Mouse (Mus musculus) neural tube, embryonic 11.5 days (tissue): ENCODE results near the gene Sh3pxd2a. TPM values are rescaled to one million over a fixed set of nuclear protein-coding genes. Genes with fewer than 3 reads are reported as not detected.
A peak's percentile ranks its signal among the peaks of the same experiment; 100 is the strongest.

Source experiments
- ATAC-seq: fragments of 200-750 bp; cut with Nextera tagmentation; 2 replicates; pipeline ENCODE4 v1.8.0; 2017; ENCODE audit warnings: moderate number of reproducible peaks, mild to moderate bottlenecking, moderate TSS enrichment, moderate library complexity; ENCODE audit not compliant: insufficient read depth, low FRiP score, low TSS enrichment
- DNase-seq: peaks from one replicate; pipeline ENCODE4 v3.0.0-alpha.2; 2015; ENCODE audit warnings: low spot score
- H3K27ac ChIP-seq: fragments of 300-500 bp; sonication (generic); 2 replicates; pipeline ENCODE4 v1.5.1; 2014; ENCODE audit warnings: low read depth, mild to moderate bottlenecking, low read length
- H3K27me3 ChIP-seq: fragments of 300-500 bp; sonication (generic); 2 replicates; pipeline ENCODE4 v1.6.1; 2014; ENCODE audit warnings: mild to moderate bottlenecking, low read length, mixed read lengths; ENCODE audit not compliant: control insufficient read depth, insufficient read depth
- H3K36me3 ChIP-seq: fragments of 300-500 bp; sonication (generic); 2 replicates; pipeline ENCODE4 v1.6.1; 2014; ENCODE audit warnings: mild to moderate bottlenecking, low read length, moderate library complexity, mixed read lengths; ENCODE audit not compliant: control insufficient read depth, insufficient read depth
- H3K4me1 ChIP-seq: fragments of 300-500 bp; sonication (generic); 2 replicates; pipeline ENCODE4 v1.6.1; 2014; ENCODE audit warnings: low read length, mixed read lengths; ENCODE audit not compliant: control insufficient read depth, insufficient read depth
- H3K4me2 ChIP-seq: fragments of 300-500 bp; sonication (generic); 2 replicates; pipeline ENCODE4 v1.6.1; 2014; ENCODE audit warnings: low read depth, mild to moderate bottlenecking, moderate library complexity
- H3K4me3 ChIP-seq: fragments of 300-500 bp; sonication (generic); 2 replicates; pipeline ENCODE4 v1.5.1; 2014; ENCODE audit warnings: low read depth, low read length
- H3K9ac ChIP-seq: fragments of 300-500 bp; sonication (generic); 2 replicates; pipeline ENCODE4 v1.6.1; 2014; ENCODE audit warnings: mild to moderate bottlenecking, low read length
- H3K9me3 ChIP-seq: fragments of 300-500 bp; sonication (generic); 2 replicates; pipeline ENCODE4 v1.6.1; 2016; ENCODE audit warnings: low read length; ENCODE audit not compliant: control insufficient read depth
- WGBS: fragments of 180-500 bp; shearing (Covaris S2); extraction: QIAGEN DNeasy Blood & Tissue Kit; methylation state at CpG from one replicate; pipeline ENCODE4 v1.1.7; 2014; 5-methylcytosine and 5-hydroxymethylcytosine counted together
- polyA plus RNA-seq: library from polyadenylated mRNA; unstranded; fragments of >200 nt; fragmentation: Nextera tagmentation; extraction: Ambion mirVana; gene quantifications from 2 replicates; pipeline ENCODE4 v1.2.1, GENCODE M21; 2014

Sh3pxd2a gene
- polyA plus RNA-seq, 1 experiment from 2014 or later = 4.7 TPM

- H3K27ac ChIP-seq = no peak overlapping the region
- peaks cover under 1% of the 10 kb centered on the region; the same call in 1 of the 2 replicates for H3K4me1 ChIP-seq
- H3K36me3 ChIP-seq = no peaks in the 10 kb centered on the region
- H3K4me3 ChIP-seq = no peak overlapping the region
- H3K27me3 ChIP-seq = no peaks in the 10 kb centered on the region
- 89% methylated on average over 9 of the region's 9 CpGs for WGBS
- DNase-seq (no peak), ATAC-seq (no peak)
- no peaks in the 10 kb centered on the region for H3K9me3 ChIP-seq
- no peak overlapping the region for H3K9ac ChIP-seq
- no peak overlapping the region for H3K4me2 ChIP-seq
These were observed 33.1 kb upstream of the Sh3pxd2a start for GRCm38 (mm10) chr19:47497313-47497712.

DNA sequence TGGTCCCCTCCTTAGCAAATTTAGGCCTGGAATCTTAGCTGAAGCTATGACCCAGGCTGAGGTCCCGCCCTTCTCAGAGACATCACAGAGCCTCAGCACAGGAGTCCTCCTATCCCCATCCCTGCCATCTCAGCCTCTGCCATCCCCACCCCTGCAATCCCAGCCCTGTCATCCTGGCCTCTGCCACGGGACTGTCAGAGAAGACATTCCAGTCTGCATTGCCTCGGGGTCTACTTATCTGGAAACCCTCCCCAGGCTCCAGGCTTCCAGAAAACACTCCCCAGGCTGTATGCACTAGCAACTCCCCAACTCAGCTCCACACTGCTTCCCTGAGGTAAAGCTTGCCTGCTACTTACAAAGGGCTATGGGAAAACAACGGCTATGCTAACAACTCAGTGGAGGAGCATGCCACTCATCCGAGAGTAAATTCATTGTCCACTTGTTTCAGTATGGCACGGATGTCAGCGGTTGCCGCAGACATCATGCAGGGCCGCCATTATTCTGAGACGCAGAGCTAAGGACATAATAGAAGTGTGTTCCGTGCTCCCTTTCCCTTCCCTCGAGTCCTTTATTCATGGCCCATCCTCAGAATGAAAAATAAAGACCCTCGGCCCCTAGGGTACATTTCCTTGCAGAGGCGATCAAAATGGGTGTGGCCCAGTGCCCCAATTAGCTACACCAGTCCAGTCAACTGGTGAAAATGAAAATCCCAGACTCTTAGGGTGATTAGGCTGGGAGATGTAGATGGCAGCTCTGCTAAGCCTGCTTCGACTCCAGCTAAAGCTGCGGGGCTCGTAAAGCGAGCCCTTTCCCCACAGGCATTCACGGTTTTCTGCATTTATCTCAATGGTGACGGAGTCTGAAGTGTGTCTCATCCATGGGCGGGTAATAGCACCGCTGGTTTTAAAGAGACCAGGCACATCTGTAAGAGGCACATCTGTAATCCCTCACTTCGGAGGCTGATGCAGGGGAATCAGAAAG is 29.1 kb upstream of the Sh3pxd2a start:
- Histone ChIP-seq H3K36me3 (no peaks in the 10 kb centered on the region), H3K4me3 (no peak overlapping the region)
- 45% methylated on average over 23 of the region's 23 CpGs for WGBS

DNA sequence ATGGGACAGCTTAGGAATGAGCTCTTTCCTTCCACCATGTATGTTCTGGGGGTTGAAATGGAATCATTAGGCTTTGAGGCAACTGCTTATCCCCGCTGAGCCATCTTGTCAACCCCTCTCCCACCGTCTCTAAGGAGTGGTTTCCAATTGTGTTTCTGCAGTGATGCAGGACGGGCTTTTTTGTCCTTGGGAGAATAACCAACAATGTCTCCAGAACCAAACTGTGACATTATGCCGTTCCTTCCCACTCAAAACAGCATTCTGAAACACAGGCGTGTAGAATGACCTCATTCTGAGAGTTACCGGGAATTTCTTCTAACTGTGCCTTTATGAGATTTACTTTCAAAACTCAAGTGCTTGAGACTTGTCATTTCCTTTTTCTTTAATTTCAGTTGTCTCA is 28.2 kb upstream of the Sh3pxd2a start:
- Histone ChIP-seq H3K4me3 (no peak overlapping the region), H3K27ac (peak overlapping the region; percentile 7; the same call in 1 of the 2 replicates), H3K9me3 (no peaks in the 10 kb centered on the region), H3K36me3 (no peaks in the 10 kb centered on the region), H3K9ac (no peak overlapping the region), H3K27me3 (no peaks in the 10 kb centered on the region), H3K4me2 (no peak overlapping the region), H3K4me1 (peaks cover 7% of the 10 kb centered on the region; the same call in 1 of the 2 replicates)
- no peak for DNase-seq
- 56% methylated on average over 6 of the region's 6 CpGs for WGBS
- no peak for ATAC-seq

More for the DNA sequence above, 29.1 kb upstream of the Sh3pxd2a start:
- Histone ChIP-seq H3K4me1 (peaks cover 7% of the 10 kb centered on the region; the same call in 1 of the 2 replicates), H3K9ac (no peak overlapping the region), H3K4me2 (peak overlapping the region; percentile 24), H3K9me3 (no peaks in the 10 kb centered on the region), H3K27me3 (no peaks in the 10 kb centered on the region), H3K27ac (peak overlapping the region; percentile 7; the same call in 1 of the 2 replicates)
- DNase-seq = peak; percentile 64
- peak; percentile 71 for ATAC-seq

DNA sequence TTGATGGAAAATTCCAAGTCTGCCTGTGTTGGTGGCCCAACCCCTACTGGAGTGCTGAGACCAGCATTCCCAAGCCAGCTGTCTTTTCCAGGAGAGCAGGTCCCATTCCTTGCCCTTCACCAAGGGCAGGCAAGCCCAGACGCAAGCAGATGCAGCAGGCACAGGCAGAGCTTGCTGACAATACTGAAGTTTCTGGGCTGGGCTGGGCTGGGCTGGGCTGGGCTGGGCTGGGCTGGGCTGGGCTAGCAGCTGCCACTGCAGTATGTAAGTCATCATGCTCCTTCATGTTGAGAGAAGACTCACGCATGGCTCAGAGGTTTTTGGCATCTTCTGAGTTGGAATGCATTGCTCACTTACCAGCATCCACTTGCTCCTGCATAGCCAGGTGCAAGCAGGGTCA is 27.7 kb upstream of the Sh3pxd2a start:
- Histone ChIP-seq H3K27me3 (no peaks in the 10 kb centered on the region), H3K4me1 (peaks cover 7% of the 10 kb centered on the region; the same call in 1 of the 2 replicates), H3K4me3 (no peak overlapping the region), H3K4me2 (no peak overlapping the region), H3K27ac (no peak overlapping the region), H3K9me3 (no peaks in the 10 kb centered on the region), H3K9ac (no peak overlapping the region), H3K36me3 (no peaks in the 10 kb centered on the region)
- DNase-seq (no peak), ATAC-seq (no peak)
- WGBS = 77% methylated on average over 2 of the region's 2 CpGs

DNA sequence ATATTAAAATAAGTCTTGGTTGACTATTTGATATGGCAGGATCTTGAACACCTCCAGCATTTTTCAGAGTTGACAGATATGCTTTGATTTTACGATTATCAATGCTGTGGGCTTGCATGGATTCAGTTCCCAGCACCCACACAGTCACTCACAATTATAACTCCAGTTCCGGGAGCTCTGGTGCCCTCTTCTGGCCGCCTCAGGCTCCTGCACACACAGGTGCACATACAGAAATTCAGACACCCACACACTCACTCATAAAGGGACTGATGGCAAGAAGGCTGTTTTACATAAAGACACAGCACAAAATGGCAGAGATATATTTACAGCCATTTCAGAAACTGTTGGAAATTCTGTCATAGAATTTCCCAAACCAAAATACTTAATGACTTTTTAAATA is 25.0 kb upstream of the Sh3pxd2a start:
- ATAC-seq = no peak
- no peak overlapping the region for H3K27ac ChIP-seq
- 84% methylated on average over 3 of the region's 3 CpGs for WGBS

GRCm38 (mm10) chr19:47488250-47488649 is 24.0 kb upstream of the Sh3pxd2a start:
- H3K9me3 ChIP-seq = no peaks in the 10 kb centered on the region
- H3K4me1 ChIP-seq = peaks cover 7% of the 10 kb centered on the region; the same call in 1 of the 2 replicates
- H3K9ac ChIP-seq = no peak overlapping the region
- no peak for DNase-seq
- no peak overlapping the region for H3K4me2 ChIP-seq
- H3K27me3 ChIP-seq = no peaks in the 10 kb centered on the region
- no peak overlapping the region for H3K27ac ChIP-seq
- H3K4me3 ChIP-seq = no peak overlapping the region
- H3K36me3 ChIP-seq = no peaks in the 10 kb centered on the region
- ATAC-seq = no peak
- WGBS = 25% methylated on average over 4 of the region's 4 CpGs

More for the DNA sequence above, 25.0 kb upstream of the Sh3pxd2a start:
- H3K36me3 ChIP-seq = no peaks in the 10 kb centered on the region
- no peaks in the 10 kb centered on the region for H3K9me3 ChIP-seq
- no peak for DNase-seq
- no peaks in the 10 kb centered on the region for H3K27me3 ChIP-seq
- H3K4me2 ChIP-seq = no peak overlapping the region
- H3K4me1 ChIP-seq = peaks cover 7% of the 10 kb centered on the region; the same call in 1 of the 2 replicates
- no peak overlapping the region for H3K9ac ChIP-seq
- no peak overlapping the region for H3K4me3 ChIP-seq

DNA sequence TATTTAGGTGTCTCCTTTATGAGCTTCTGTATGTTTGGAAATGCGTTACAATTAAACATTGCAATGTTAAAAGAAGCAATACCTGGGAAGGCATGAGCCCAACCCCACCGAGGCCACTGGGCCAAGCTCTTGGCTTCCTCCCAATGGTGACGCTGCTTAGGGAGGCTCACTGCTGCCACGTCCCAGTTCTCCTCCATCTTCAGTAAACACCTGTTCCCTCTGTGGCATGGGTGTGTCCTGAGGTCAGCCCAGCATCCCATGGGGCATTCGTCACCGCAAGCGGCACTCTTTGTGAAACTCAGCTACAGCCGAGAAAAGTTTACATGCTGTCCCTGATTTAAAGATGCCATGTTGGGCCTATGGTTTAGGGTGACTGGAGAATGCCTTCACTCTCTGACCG is 23.4 kb upstream of the Sh3pxd2a start:
- WGBS = 86% methylated on average over 9 of the region's 9 CpGs

GRCm38 (mm10) chr19:47485997-47486566 is 21.9 kb upstream of the Sh3pxd2a start:
- 46% methylated on average over 9 of the region's 9 CpGs for WGBS
- H3K27ac ChIP-seq = no peak overlapping the region

More for the DNA sequence above, 23.4 kb upstream of the Sh3pxd2a start:
- peaks cover 7% of the 10 kb centered on the region; the same call in 1 of the 2 replicates for H3K4me1 ChIP-seq
- H3K27ac ChIP-seq = no peak overlapping the region
- no peak for ATAC-seq
- H3K27me3 ChIP-seq = no peaks in the 10 kb centered on the region
- no peak overlapping the region for H3K4me2 ChIP-seq
- H3K9me3 ChIP-seq = no peaks in the 10 kb centered on the region
- no peak for DNase-seq
- no peaks in the 10 kb centered on the region for H3K36me3 ChIP-seq
- H3K4me3 ChIP-seq = no peak overlapping the region
- no peak overlapping the region for H3K9ac ChIP-seq

More at GRCm38 (mm10) chr19:47485997-47486566, 21.9 kb upstream of the Sh3pxd2a start:
- Histone ChIP-seq H3K36me3 (no peaks in the 10 kb centered on the region), H3K4me1 (no peaks in the 10 kb centered on the region), H3K9me3 (0 out of 2 replicates have a peak, but pooled peaks cover 5% of the 10 kb centered on the region), H3K4me3 (no peak overlapping the region), H3K4me2 (no peak overlapping the region), H3K27me3 (no peaks in the 10 kb centered on the region), H3K9ac (no peak overlapping the region)
- DNase-seq (no peak), ATAC-seq (no peak)
